Mouse (Mus musculus) olfactory bulb, adult 2 months (tissue): ENCODE measurements around the gene Gm4922.

Experiments
- CTCF ChIP-seq: fragments of 200-500 bp; IDR thresholded peaks from 2 replicates; pipeline ENCODE4 v1.5.1; 2012; ENCODE audit warnings: low read depth, mild to moderate bottlenecking, low read length, moderate library complexity; ENCODE audit not compliant: insufficient read depth
- POLR2A ChIP-seq: fragments of 200-500 bp; IDR thresholded peaks from 2 replicates; pipeline ENCODE4 v1.6.1; 2012; ENCODE audit warnings: mild to moderate bottlenecking, low read depth, low read length, moderate library complexity; ENCODE audit not compliant: insufficient read depth

- TF ChIP-seq CTCF (no peak), POLR2A (no peak)
Observed at GRCm38 (mm10) chr10:18831823-18832222, 45.2 kb upstream of the Gm4922 start.
